Mouse (Mus musculus) G1E (cell line): ENCODE results near the gene Rps12-ps3.

Experiments
- CTCF ChIP-seq: IDR thresholded peaks from 2 replicates; pipeline ENCODE4 v1.5.1; 2012; ENCODE audit warnings: low read depth, low read length, inconsistent platforms, mixed read lengths
- GATA1 ChIP-seq: IDR thresholded peaks from 2 replicates; pipeline ENCODE4 v1.6.1; 2012; ENCODE audit warnings: borderline replicate concordance, low read length, inconsistent platforms, mixed read lengths
- GATA2 ChIP-seq: IDR thresholded peaks from 2 replicates; pipeline ENCODE4 v1.6.1; 2012; ENCODE audit warnings: low read depth, low read length, inconsistent platforms, borderline replicate concordance

DNA sequence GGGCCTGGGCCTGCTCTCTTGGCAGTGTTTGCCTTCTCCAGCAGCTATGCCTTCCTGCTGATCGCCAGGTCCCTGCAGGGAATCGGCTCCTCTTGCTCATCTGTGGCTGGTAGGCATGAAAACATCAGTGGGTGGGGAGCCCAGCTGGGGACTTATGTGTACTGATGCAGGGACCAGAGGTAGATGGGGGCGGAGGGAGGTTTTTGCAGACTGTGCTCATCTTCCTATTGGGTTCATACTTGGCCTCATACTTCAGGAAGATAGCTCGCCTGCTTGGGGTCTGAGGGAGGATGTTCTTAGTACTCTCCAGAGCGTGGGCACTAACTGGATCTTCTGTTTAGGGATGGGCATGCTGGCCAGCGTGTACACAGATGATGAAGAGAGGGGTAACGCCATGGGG is 48.9 kb upstream of the Rps12-ps3 start:
- no peak for TF ChIP-seq GATA2
- TF ChIP-seq GATA1, result no peak
- TF ChIP-seq CTCF, result no peak
